Mouse (Mus musculus) effector memory CD4-positive, alpha-beta T cell, adult 5 months (primary cell): ENCODE results near the gene Cpne4. TPM values are rescaled to one million over a fixed set of nuclear protein-coding genes. Genes with fewer than 3 reads are reported as not detected.

Experiments
- polyA plus RNA-seq: library from polyadenylated mRNA; unstranded; fragments of 100-300 nt; shearing (Covaris generic); gene quantifications from one replicate; pipeline ENCODE4 v1.2.1, GENCODE M21; 2017

Cpne4 gene
- not detected for polyA plus RNA-seq

GRCm38 (mm10) chr9:104546986-104547385 is at the start of gene Cpne4:
Gene Cpne4, plus strand, starts transcription at chr9:104547286.

GRCm38 (mm10) chr9:105053147-105053557 is 506.1 kb downstream of the Cpne4 start, which contains the start of gene Mrpl3:
Gene Mrpl3, plus strand, starts transcription at chr9:105053239.

Other genes starting within 250 kb of the Cpne4 start
- gene Acpp, start 209.5 kb upstream of the Cpne4 start, polyA plus RNA-seq, result 20.7 TPM